Mouse (Mus musculus): ENCODE measurements around the gene Ihh. TPM values are rescaled to one million over a fixed set of nuclear protein-coding genes. Genes with fewer than 3 reads are reported as not detected.

The Ihh gene
- 0.12 and 0.17 TPM in 2 replicates for polyA plus RNA-seq (2016; fragmentation: Nextera tagmentation; extraction: Ambion mirVana)

DNA sequence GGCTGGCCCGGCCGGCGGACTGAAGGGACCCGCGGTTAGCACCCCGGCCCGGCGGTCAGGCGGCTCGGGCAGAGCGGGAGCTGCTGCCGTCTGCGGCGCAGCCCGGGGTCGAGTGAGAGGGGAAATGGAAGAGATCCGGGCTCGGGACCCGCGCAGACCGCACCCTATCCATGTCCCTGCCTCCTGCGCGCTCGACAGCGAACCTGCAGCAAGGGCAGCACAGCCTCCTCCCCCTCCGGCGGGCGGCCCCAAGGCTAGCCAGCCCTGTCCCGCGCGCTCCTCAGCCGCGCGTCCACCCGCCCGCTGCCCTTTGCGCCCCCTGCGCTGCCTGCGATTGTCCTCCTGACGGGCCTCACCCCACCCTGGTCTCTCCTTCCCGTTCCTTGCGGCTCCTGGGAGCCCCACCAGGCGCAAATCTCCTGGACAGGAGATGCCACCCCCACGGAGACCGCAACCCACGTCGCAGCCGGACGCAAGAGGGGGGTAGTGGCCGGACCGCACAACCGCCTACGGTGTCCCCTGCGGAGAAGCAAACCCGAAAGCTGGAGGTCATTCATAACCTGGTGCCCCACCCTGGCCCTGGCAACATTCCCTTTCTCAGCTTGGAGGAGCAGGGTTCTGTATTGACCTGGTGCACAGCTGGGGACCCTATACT, at the start of gene Ihh:
Gene Ihh, minus strand, starts transcription at position 117 of the 655 bp plus-strand sequence.
- 1% methylated on average over 55 of the region's 55 CpGs for WGBS
- H3K27ac ChIP-seq (replicated peaks): no peak within 1 kb of the TSS
- peaks cover 99% of the 10 kb centered on the region for H3K27me3 ChIP-seq (ENCODE audit: low read depth, poor library complexity, severe bottlenecking)
- H3K4me3 ChIP-seq: peak within 1 kb of the TSS; percentile 52
- H3K36me3 ChIP-seq: no peaks in the 10 kb centered on the region
- peaks cover 46% of the 10 kb centered on the region for H3K4me1 ChIP-seq
- H3K9me3 ChIP-seq (replicated peaks): no peaks in the 10 kb centered on the region
- DNase-seq (ENCODE audit: low spot score): peak; percentile 48

GRCm38 (mm10) chr1:75001183-75001582, 49.7 kb upstream of the Ihh start:
- WGBS: 72% methylated on average over 6 of the region's 6 CpGs
- no peaks in the 10 kb centered on the region for H3K9me3 ChIP-seq (replicated peaks)

GRCm38 (mm10) chr1:75000496-75000895, 49.0 kb upstream of the Ihh start:
- no peaks in the 10 kb centered on the region for H3K27me3 ChIP-seq (ENCODE audit: low read depth, poor library complexity, severe bottlenecking)
- WGBS: 0% methylated on average over 1 of the region's 1 CpGs
- DNase-seq (ENCODE audit: low spot score): peak; percentile 54
- H3K9me3 ChIP-seq (replicated peaks): no peaks in the 10 kb centered on the region
- H3K27ac ChIP-seq (replicated peaks): no peak overlapping the region
- no peaks in the 10 kb centered on the region for H3K4me1 ChIP-seq
- H3K4me3 ChIP-seq: no peak overlapping the region
- no peaks in the 10 kb centered on the region for H3K36me3 ChIP-seq

More at GRCm38 (mm10) chr1:75001183-75001582, 49.7 kb upstream of the Ihh start:
- H3K27ac ChIP-seq (replicated peaks): no peak overlapping the region
- H3K27me3 ChIP-seq (ENCODE audit: low read depth, poor library complexity, severe bottlenecking): no peaks in the 10 kb centered on the region
- DNase-seq (ENCODE audit: low spot score): no peak
- no peaks in the 10 kb centered on the region for H3K4me1 ChIP-seq
- no peak overlapping the region for H3K4me3 ChIP-seq
- H3K36me3 ChIP-seq: no peaks in the 10 kb centered on the region

- WGBS: 92% methylated on average over 5 of the region's 5 CpGs
- Histone ChIP-seq H3K27me3 (ENCODE audit: low read depth, poor library complexity, severe bottlenecking) (no peaks in the 10 kb centered on the region), H3K4me1 (no peaks in the 10 kb centered on the region), H3K36me3 (no peaks in the 10 kb centered on the region), H3K9me3 (replicated peaks) (no peaks in the 10 kb centered on the region), H3K4me3 (no peak overlapping the region), H3K27ac (replicated peaks) (no peak overlapping the region)
- no peak for DNase-seq (ENCODE audit: low spot score)
These were observed 47.7 kb upstream of the Ihh start for GRCm38 (mm10) chr1:74999173-74999572.

- no peaks in the 10 kb centered on the region for H3K27me3 ChIP-seq (ENCODE audit: low read depth, poor library complexity, severe bottlenecking)
- H3K4me3 ChIP-seq: no peak overlapping the region
- no peaks in the 10 kb centered on the region for H3K36me3 ChIP-seq
- WGBS: 81% methylated on average over 2 of the region's 2 CpGs
- no peak for DNase-seq (ENCODE audit: low spot score)
- no peaks in the 10 kb centered on the region for H3K4me1 ChIP-seq
- no peaks in the 10 kb centered on the region for H3K9me3 ChIP-seq (replicated peaks)
- no peak overlapping the region for H3K27ac ChIP-seq (replicated peaks)
These were observed 45.8 kb upstream of the Ihh start for GRCm38 (mm10) chr1:74997231-74997630.

DNA sequence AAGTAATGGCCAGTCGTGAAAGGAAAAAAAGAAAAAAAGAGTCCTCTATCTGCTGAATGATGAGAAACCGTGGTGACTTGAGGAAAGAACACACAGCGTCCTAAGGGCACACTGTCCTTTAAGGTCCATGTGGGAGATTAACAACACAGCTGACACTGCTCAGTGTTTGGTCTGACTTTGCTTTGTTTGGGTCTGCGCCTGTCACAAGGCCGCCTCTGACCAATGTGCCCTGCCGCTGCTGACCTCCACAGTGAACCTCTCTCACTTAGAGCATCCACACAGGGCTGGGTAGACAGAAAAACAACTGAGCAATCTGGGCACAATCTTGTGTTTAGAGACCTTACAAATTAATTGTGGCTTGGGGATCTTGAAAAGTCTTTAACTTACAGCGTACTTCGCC, 25.5 kb upstream of the Ihh start:
- DNase-seq (ENCODE audit: low spot score): no peak
- 81% methylated on average over 8 of the region's 8 CpGs for WGBS
- Histone ChIP-seq H3K4me3 (no peak overlapping the region), H3K27ac (replicated peaks) (peak overlapping the region; percentile 9; the same call in 1 of the 2 replicates), H3K4me1 (peaks cover 10% of the 10 kb centered on the region), H3K27me3 (ENCODE audit: low read depth, poor library complexity, severe bottlenecking) (no peaks in the 10 kb centered on the region), H3K9me3 (replicated peaks) (no peaks in the 10 kb centered on the region), H3K36me3 (no peaks in the 10 kb centered on the region)

GRCm38 (mm10) chr1:74975936-74976335, 24.5 kb upstream of the Ihh start:
- Histone ChIP-seq H3K4me3 (no peak overlapping the region), H3K27me3 (ENCODE audit: low read depth, poor library complexity, severe bottlenecking) (no peaks in the 10 kb centered on the region), H3K9me3 (replicated peaks) (no peaks in the 10 kb centered on the region), H3K4me1 (peaks cover 15% of the 10 kb centered on the region), H3K36me3 (no peaks in the 10 kb centered on the region), H3K27ac (replicated peaks) (no peak overlapping the region)
- no peak for DNase-seq (ENCODE audit: low spot score)
- WGBS: 97% methylated on average over 1 of the region's 1 CpGs

- H3K36me3 ChIP-seq: no peaks in the 10 kb centered on the region
- no peak overlapping the region for H3K4me3 ChIP-seq
- WGBS: 82% methylated on average over 6 of the region's 6 CpGs
- H3K27ac ChIP-seq (replicated peaks): no peak overlapping the region
- peaks cover 11% of the 10 kb centered on the region for H3K4me1 ChIP-seq
- no peaks in the 10 kb centered on the region for H3K9me3 ChIP-seq (replicated peaks)
- no peaks in the 10 kb centered on the region for H3K27me3 ChIP-seq (ENCODE audit: low read depth, poor library complexity, severe bottlenecking)
- DNase-seq (ENCODE audit: low spot score): no peak
These were observed 22.1 kb upstream of the Ihh start for GRCm38 (mm10) chr1:74973590-74973989.

DNA sequence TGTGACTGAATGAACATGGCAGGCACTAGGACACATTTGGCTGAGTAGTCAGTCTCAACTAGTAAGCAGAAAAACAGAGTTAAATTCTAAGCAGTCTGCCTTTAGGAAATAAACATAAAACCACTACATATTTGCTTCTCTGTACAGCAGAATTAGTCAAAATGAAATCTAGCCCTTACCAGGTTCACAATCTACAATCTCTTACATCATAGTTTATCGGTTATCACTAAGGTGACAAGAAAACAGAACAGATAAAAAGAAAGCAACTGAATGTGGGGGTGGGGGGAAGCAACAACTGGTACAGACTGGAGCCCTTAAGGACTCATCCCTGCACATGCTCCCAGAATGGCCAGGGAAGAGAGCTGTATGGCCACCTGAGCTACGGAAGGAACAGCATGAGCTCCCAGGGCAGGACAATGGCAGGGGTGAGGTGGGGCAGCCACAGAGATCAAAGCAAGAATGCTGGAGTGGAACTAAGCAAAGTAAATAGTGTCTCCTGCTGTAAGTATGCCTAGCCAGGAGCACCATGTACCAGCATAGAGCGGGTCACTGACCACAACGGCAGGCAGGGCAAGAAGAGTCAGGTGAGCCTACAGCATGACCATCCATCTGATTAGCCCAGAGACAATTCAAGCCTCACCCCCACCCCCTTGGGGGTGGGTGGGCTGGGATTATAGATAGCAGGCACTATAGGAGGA, 20.0 kb upstream of the Ihh start:
- WGBS: 68% methylated on average over 4 of the region's 4 CpGs
- Histone ChIP-seq H3K36me3 (no peaks in the 10 kb centered on the region), H3K27me3 (ENCODE audit: low read depth, poor library complexity, severe bottlenecking) (no peaks in the 10 kb centered on the region), H3K4me1 (peaks cover 5% of the 10 kb centered on the region), H3K4me3 (no peak overlapping the region), H3K27ac (replicated peaks) (no peak overlapping the region), H3K9me3 (replicated peaks) (no peaks in the 10 kb centered on the region)
- DNase-seq (ENCODE audit: low spot score): no peak

DNA sequence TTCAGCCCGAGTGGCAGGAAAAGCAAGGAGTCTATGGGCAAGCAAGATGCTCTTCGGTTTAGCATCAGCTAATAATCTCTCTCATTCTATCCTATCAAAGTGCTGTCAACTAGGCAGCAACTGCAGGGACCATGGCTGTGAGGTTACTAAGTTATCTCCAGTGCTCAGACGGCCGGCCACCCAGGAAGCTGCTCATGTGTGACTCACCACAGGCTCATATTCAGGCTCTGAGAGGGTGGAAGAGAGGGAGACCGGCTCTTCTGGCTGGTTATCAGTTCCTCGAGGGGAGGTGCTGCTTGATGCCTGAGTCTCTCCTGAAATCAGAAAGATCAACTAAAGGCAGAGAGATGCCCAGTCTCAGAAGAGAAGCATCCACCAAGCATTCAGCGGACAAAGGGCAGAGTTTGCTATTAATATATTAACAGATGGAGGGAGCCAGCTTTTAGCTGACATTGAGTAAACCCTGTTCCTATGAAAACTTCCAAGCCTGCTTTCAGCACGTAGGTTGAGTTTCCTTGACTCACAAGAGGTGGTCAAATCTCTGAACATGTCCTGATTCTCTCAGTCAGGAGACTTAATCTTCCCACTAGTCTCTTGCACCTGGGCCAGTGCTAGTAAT, 16.6 kb upstream of the Ihh start:
- Histone ChIP-seq H3K4me1 (peaks cover 14% of the 10 kb centered on the region), H3K9me3 (replicated peaks) (no peaks in the 10 kb centered on the region), H3K27me3 (ENCODE audit: low read depth, poor library complexity, severe bottlenecking) (peaks cover 10% of the 10 kb centered on the region), H3K36me3 (no peaks in the 10 kb centered on the region), H3K4me3 (no peak overlapping the region), H3K27ac (replicated peaks) (no peak overlapping the region)
- 83% methylated on average over 8 of the region's 8 CpGs for WGBS
- DNase-seq (ENCODE audit: low spot score): no peak

DNA sequence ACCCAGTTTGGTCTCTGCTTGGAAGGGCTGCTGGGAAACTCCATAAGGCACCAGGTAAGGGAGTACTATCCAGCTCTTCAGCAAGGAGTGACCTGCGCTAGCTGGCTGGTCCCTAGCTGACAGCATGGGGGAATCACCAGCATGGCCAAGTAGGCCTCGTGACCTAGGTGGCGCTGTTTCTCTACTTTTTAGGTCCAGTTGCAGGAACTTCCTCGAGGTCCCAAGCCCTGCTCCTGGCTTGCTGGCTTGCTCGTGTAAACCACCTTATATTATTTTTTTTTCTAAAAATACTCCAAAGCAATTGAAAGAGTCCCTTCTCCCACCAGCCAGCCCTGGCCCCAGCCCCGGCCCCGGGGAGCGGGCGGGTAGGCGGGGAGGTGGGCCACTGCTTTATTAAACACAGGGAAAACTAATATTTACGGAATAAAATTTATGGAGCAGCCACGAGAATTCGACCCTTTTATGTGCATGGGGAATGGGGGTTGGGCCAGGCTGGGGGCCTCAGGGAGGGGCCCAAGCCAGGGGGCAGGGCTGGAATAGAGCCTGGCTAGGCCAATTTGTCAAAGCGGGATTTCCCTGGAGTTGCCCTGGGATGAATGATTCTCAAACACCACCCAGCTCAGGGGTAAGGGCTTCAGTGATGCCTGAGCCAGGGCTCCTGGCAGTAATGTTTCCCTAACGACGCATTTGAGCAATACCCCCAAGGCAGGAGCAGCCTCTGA, 13.2 kb upstream of the Ihh start:
- peak overlapping the region; percentile 59; the same call in 1 of the 2 replicates for H3K27ac ChIP-seq (replicated peaks)
- peaks cover 9% of the 10 kb centered on the region for H3K4me1 ChIP-seq
- WGBS: 29% methylated on average over 16 of the region's 16 CpGs
- H3K27me3 ChIP-seq (ENCODE audit: low read depth, poor library complexity, severe bottlenecking): peaks cover 16% of the 10 kb centered on the region
- no peaks in the 10 kb centered on the region for H3K36me3 ChIP-seq
- H3K4me3 ChIP-seq: peak overlapping the region; percentile 39
- H3K9me3 ChIP-seq (replicated peaks): no peaks in the 10 kb centered on the region
- peak; percentile 77 for DNase-seq (ENCODE audit: low spot score)

GRCm38 (mm10) chr1:74962853-74963227, 11.4 kb upstream of the Ihh start:
- Histone ChIP-seq H3K4me1 (peaks cover 9% of the 10 kb centered on the region), H3K36me3 (no peaks in the 10 kb centered on the region), H3K27ac (replicated peaks) (no peak overlapping the region), H3K9me3 (replicated peaks) (no peaks in the 10 kb centered on the region), H3K4me3 (no peak overlapping the region), H3K27me3 (ENCODE audit: low read depth, poor library complexity, severe bottlenecking) (peaks cover 24% of the 10 kb centered on the region)
- no peak for DNase-seq (ENCODE audit: low spot score)
- 92% methylated on average over 5 of the region's 5 CpGs for WGBS
